Mouse (Mus musculus): ENCODE measurements at regions not wholly inside any gene's neighbourhood (a gene's known extent, or its start where the extent isn't known, plus 50 kb on each side); places are given as distances from the start of the nearest gene placed in this dataset.

DNA sequence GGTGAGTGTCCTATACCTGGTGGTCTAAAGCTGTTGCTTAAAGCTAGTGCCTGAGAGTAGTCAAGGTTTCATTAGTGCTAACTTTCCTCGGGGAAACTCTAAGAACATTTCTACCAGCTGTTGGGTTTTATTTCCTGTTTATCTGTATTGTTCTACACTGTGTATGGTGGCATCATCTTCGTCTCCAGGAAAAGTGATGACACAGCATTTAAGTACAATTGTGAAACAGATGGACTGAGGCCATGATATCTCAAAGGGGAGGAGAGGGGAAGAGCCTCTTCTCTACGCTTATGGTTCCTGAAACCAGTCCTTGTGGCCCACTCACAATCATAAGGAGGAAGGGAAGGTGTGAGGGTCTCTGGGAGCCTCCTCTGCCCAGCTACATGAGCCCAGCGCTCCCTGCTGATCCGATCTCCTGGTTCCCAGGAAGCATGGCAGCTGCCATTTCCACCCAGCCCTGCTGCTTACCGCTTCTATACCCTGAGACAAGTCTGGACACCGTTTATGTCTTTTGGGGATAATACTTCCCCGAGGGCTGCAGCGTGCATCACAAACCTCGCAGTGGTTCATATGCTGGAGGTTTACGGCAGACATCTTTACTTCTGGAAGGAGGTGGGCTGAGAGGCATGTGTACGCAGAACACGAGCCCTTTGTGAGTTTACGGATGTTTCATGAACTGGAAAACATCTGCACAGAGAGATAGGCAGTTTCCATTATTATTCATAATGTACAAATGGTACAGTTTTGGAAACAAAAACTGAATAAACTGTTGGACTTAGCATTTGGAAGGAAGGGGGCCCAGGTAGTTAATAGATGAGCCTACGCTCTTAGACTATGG lies 189.6 kb downstream of the Fam43a start:
- no peak for TF ChIP-seq EP300 (optimal IDR thresholded peaks at IDR 0.05)
- no peak for TF ChIP-seq CTCF (IDR thresholded peaks at IDR 0.05; ENCODE audit: low read depth)

All from stomach, postnatal 0 days (tissue).